Mouse (Mus musculus): ENCODE measurements around the gene Gm49378. TPM values are rescaled to one million over a fixed set of nuclear protein-coding genes. Genes with fewer than 3 reads are reported as not detected.

The Gm49378 gene
- polyA plus RNA-seq (2015; fragmentation: Illumina TruSeq; extraction: RNeasy Lipid Tissue Mini Kit (QIAGEN cat#74804); ENCODE audit: insufficient read depth, low read depth, low replicate concordance): 1.6 TPM

GRCm38 (mm10) chr14:55637795-55638194 lies at the start of gene Gm49378:
Gm49378 (minus strand) TSS chr14:55637895.

GRCm38 (mm10) chr14:55681160-55682117 lies 43.7 kb upstream of the Gm49378 start, which contains the start of gene Tinf2:
Tinf2 (minus strand) TSS chr14:55681820.

GRCm38 (mm10) chr14:55671833-55672740 lies 34.4 kb upstream of the Gm49378 start, which contains the start of the genes Gmpr2 and Nedd8:
Gmpr2 (plus strand) TSS chr14:55671941.
Nedd8 (minus strand) TSS chr14:55672124.

GRCm38 (mm10) chr14:55659960-55660573 lies 22.4 kb upstream of the Gm49378 start, which contains the start of gene Mdp1:
Mdp1 (minus strand) TSS chr14:55660508.

GRCm38 (mm10) chr14:55649884-55650283 lies 12.2 kb upstream of the Gm49378 start, which contains the start of gene Tssk4:
Tssk4 (plus strand) TSS chr14:55650184.

GRCm38 (mm10) chr14:55643060-55643907 lies 5.6 kb upstream of the Gm49378 start, which contains the start of gene Tm9sf1:
Tm9sf1 (minus strand) TSS chr14:55643806.

GRCm38 (mm10) chr14:55635523-55636007 lies 2.1 kb downstream of the Gm49378 start, which contains the start of gene Ipo4:
Ipo4 (minus strand) TSS chr14:55635957.

GRCm38 (mm10) chr14:55617822-55618221 lies 19.9 kb downstream of the Gm49378 start, which contains the start of gene Rec8:
Rec8 (plus strand) TSS chr14:55618037.

GRCm38 (mm10) chr14:55603271-55603632 lies 34.4 kb downstream of the Gm49378 start, which contains the start of gene Irf9:
Irf9 (plus strand) TSS chr14:55603571.

GRCm38 (mm10) chr14:55591331-55591891 lies 46.3 kb downstream of the Gm49378 start, which contains the start of gene Rnf31:
Rnf31 (plus strand) TSS chr14:55591708.

GRCm38 (mm10) chr14:55590748-55591330 lies 46.9 kb downstream of the Gm49378 start, which contains the start of gene Psme2:
Psme2 (minus strand) TSS chr14:55591113.

GRCm38 (mm10) chr14:55584702-55585565 lies 52.8 kb downstream of the Gm49378 start, which contains the start of gene Emc9:
Emc9 (minus strand) TSS chr14:55585302.

Other genes starting within 250 kb of the Gm49378 start
- gene Dhrs4, start 159.1 kb downstream of the Gm49378 start, polyA plus RNA-seq (2015; fragmentation: Illumina TruSeq; extraction: RNeasy Lipid Tissue Mini Kit (QIAGEN cat#74804); ENCODE audit: insufficient read depth, low read depth, low replicate concordance): 17.0 TPM
- gene Carmil3, start 147.2 kb downstream of the Gm49378 start, polyA plus RNA-seq (2015; fragmentation: Illumina TruSeq; extraction: RNeasy Lipid Tissue Mini Kit (QIAGEN cat#74804); ENCODE audit: insufficient read depth, low read depth, low replicate concordance): 11.7 TPM
- gene Cpne6, start 127.5 kb downstream of the Gm49378 start, polyA plus RNA-seq (2015; fragmentation: Illumina TruSeq; extraction: RNeasy Lipid Tissue Mini Kit (QIAGEN cat#74804); ENCODE audit: insufficient read depth, low read depth, low replicate concordance): not detected
- not detected for gene Nrl, start 112.9 kb downstream of the Gm49378 start, polyA plus RNA-seq (2015; fragmentation: Illumina TruSeq; extraction: RNeasy Lipid Tissue Mini Kit (QIAGEN cat#74804); ENCODE audit: insufficient read depth, low read depth, low replicate concordance)
- gene Pck2, start 97.6 kb downstream of the Gm49378 start, polyA plus RNA-seq (2015; fragmentation: Illumina TruSeq; extraction: RNeasy Lipid Tissue Mini Kit (QIAGEN cat#74804); ENCODE audit: insufficient read depth, low read depth, low replicate concordance): 29.0 TPM
- 38.9 TPM for gene Dcaf11, start 77.9 kb downstream of the Gm49378 start, polyA plus RNA-seq (2015; fragmentation: Illumina TruSeq; extraction: RNeasy Lipid Tissue Mini Kit (QIAGEN cat#74804); ENCODE audit: insufficient read depth, low read depth, low replicate concordance)
- gene A730061H03Rik, start 77.5 kb downstream of the Gm49378 start, polyA plus RNA-seq (2015; fragmentation: Illumina TruSeq; extraction: RNeasy Lipid Tissue Mini Kit (QIAGEN cat#74804); ENCODE audit: insufficient read depth, low read depth, low replicate concordance): not detected
- not detected for gene Fitm1, start 62.3 kb downstream of the Gm49378 start, polyA plus RNA-seq (2015; fragmentation: Illumina TruSeq; extraction: RNeasy Lipid Tissue Mini Kit (QIAGEN cat#74804); ENCODE audit: insufficient read depth, low read depth, low replicate concordance)
- gene Psme1, start 59.8 kb downstream of the Gm49378 start, polyA plus RNA-seq (2015; fragmentation: Illumina TruSeq; extraction: RNeasy Lipid Tissue Mini Kit (QIAGEN cat#74804); ENCODE audit: insufficient read depth, low read depth, low replicate concordance): 38.5 TPM
- 11.7 TPM for gene Emc9, start 52.6 kb downstream of the Gm49378 start, polyA plus RNA-seq (2015; fragmentation: Illumina TruSeq; extraction: RNeasy Lipid Tissue Mini Kit (QIAGEN cat#74804); ENCODE audit: insufficient read depth, low read depth, low replicate concordance)
- gene Psme2, start 46.8 kb downstream of the Gm49378 start, polyA plus RNA-seq (2015; fragmentation: Illumina TruSeq; extraction: RNeasy Lipid Tissue Mini Kit (QIAGEN cat#74804); ENCODE audit: insufficient read depth, low read depth, low replicate concordance): 49.1 TPM
- 14.7 TPM for gene Rnf31, start 46.2 kb downstream of the Gm49378 start, polyA plus RNA-seq (2015; fragmentation: Illumina TruSeq; extraction: RNeasy Lipid Tissue Mini Kit (QIAGEN cat#74804); ENCODE audit: insufficient read depth, low read depth, low replicate concordance)
- 11.2 TPM for gene Irf9, start 34.3 kb downstream of the Gm49378 start, polyA plus RNA-seq (2015; fragmentation: Illumina TruSeq; extraction: RNeasy Lipid Tissue Mini Kit (QIAGEN cat#74804); ENCODE audit: insufficient read depth, low read depth, low replicate concordance)
- 9.7 TPM for gene Rec8, start 19.9 kb downstream of the Gm49378 start, polyA plus RNA-seq (2015; fragmentation: Illumina TruSeq; extraction: RNeasy Lipid Tissue Mini Kit (QIAGEN cat#74804); ENCODE audit: insufficient read depth, low read depth, low replicate concordance)
- 49.8 TPM for gene Ipo4, start 1.9 kb downstream of the Gm49378 start, polyA plus RNA-seq (2015; fragmentation: Illumina TruSeq; extraction: RNeasy Lipid Tissue Mini Kit (QIAGEN cat#74804); ENCODE audit: insufficient read depth, low read depth, low replicate concordance)
- gene Tm9sf1, start 5.9 kb upstream of the Gm49378 start, polyA plus RNA-seq (2015; fragmentation: Illumina TruSeq; extraction: RNeasy Lipid Tissue Mini Kit (QIAGEN cat#74804); ENCODE audit: insufficient read depth, low read depth, low replicate concordance): 17.3 TPM
- 0.59 TPM for gene Tssk4, start 12.3 kb upstream of the Gm49378 start, polyA plus RNA-seq (2015; fragmentation: Illumina TruSeq; extraction: RNeasy Lipid Tissue Mini Kit (QIAGEN cat#74804); ENCODE audit: insufficient read depth, low read depth, low replicate concordance)
- gene Mdp1, start 22.6 kb upstream of the Gm49378 start, polyA plus RNA-seq (2015; fragmentation: Illumina TruSeq; extraction: RNeasy Lipid Tissue Mini Kit (QIAGEN cat#74804); ENCODE audit: insufficient read depth, low read depth, low replicate concordance): 8.9 TPM
- 5.6 TPM for gene Gmpr2, start 34.0 kb upstream of the Gm49378 start, polyA plus RNA-seq (2015; fragmentation: Illumina TruSeq; extraction: RNeasy Lipid Tissue Mini Kit (QIAGEN cat#74804); ENCODE audit: insufficient read depth, low read depth, low replicate concordance)
- 60.9 TPM for gene Nedd8, start 34.2 kb upstream of the Gm49378 start, polyA plus RNA-seq (2015; fragmentation: Illumina TruSeq; extraction: RNeasy Lipid Tissue Mini Kit (QIAGEN cat#74804); ENCODE audit: insufficient read depth, low read depth, low replicate concordance)
- 5.5 TPM for gene Tinf2, start 43.9 kb upstream of the Gm49378 start, polyA plus RNA-seq (2015; fragmentation: Illumina TruSeq; extraction: RNeasy Lipid Tissue Mini Kit (QIAGEN cat#74804); ENCODE audit: insufficient read depth, low read depth, low replicate concordance)
- 0.30 TPM for gene Tgm1, start 76.0 kb upstream of the Gm49378 start, polyA plus RNA-seq (2015; fragmentation: Illumina TruSeq; extraction: RNeasy Lipid Tissue Mini Kit (QIAGEN cat#74804); ENCODE audit: insufficient read depth, low read depth, low replicate concordance)
- gene Rabggta, start 84.4 kb upstream of the Gm49378 start, polyA plus RNA-seq (2015; fragmentation: Illumina TruSeq; extraction: RNeasy Lipid Tissue Mini Kit (QIAGEN cat#74804); ENCODE audit: insufficient read depth, low read depth, low replicate concordance): 9.4 TPM
- gene Dhrs1, start 107.8 kb upstream of the Gm49378 start, polyA plus RNA-seq (2015; fragmentation: Illumina TruSeq; extraction: RNeasy Lipid Tissue Mini Kit (QIAGEN cat#74804); ENCODE audit: insufficient read depth, low read depth, low replicate concordance): 28.8 TPM
- 2.8 TPM for gene Nop9, start 107.8 kb upstream of the Gm49378 start, polyA plus RNA-seq (2015; fragmentation: Illumina TruSeq; extraction: RNeasy Lipid Tissue Mini Kit (QIAGEN cat#74804); ENCODE audit: insufficient read depth, low read depth, low replicate concordance)
- gene Cideb, start 120.6 kb upstream of the Gm49378 start, polyA plus RNA-seq (2015; fragmentation: Illumina TruSeq; extraction: RNeasy Lipid Tissue Mini Kit (QIAGEN cat#74804); ENCODE audit: insufficient read depth, low read depth, low replicate concordance): not detected
- not detected for gene Ltb4r2, start 123.5 kb upstream of the Gm49378 start, polyA plus RNA-seq (2015; fragmentation: Illumina TruSeq; extraction: RNeasy Lipid Tissue Mini Kit (QIAGEN cat#74804); ENCODE audit: insufficient read depth, low read depth, low replicate concordance)
- gene Ltb4r1, start 128.1 kb upstream of the Gm49378 start, polyA plus RNA-seq (2015; fragmentation: Illumina TruSeq; extraction: RNeasy Lipid Tissue Mini Kit (QIAGEN cat#74804); ENCODE audit: insufficient read depth, low read depth, low replicate concordance): not detected
- 14.4 TPM for gene Adcy4, start 146.2 kb upstream of the Gm49378 start, polyA plus RNA-seq (2015; fragmentation: Illumina TruSeq; extraction: RNeasy Lipid Tissue Mini Kit (QIAGEN cat#74804); ENCODE audit: insufficient read depth, low read depth, low replicate concordance)
- 2.2 TPM for gene Ripk3, start 151.0 kb upstream of the Gm49378 start, polyA plus RNA-seq (2015; fragmentation: Illumina TruSeq; extraction: RNeasy Lipid Tissue Mini Kit (QIAGEN cat#74804); ENCODE audit: insufficient read depth, low read depth, low replicate concordance)
- 5.5 TPM for gene Nfatc4, start 185.2 kb upstream of the Gm49378 start, polyA plus RNA-seq (2015; fragmentation: Illumina TruSeq; extraction: RNeasy Lipid Tissue Mini Kit (QIAGEN cat#74804); ENCODE audit: insufficient read depth, low read depth, low replicate concordance)
- 2.1 TPM for gene Nynrin, start 216.1 kb upstream of the Gm49378 start, polyA plus RNA-seq (2015; fragmentation: Illumina TruSeq; extraction: RNeasy Lipid Tissue Mini Kit (QIAGEN cat#74804); ENCODE audit: insufficient read depth, low read depth, low replicate concordance)
- gene Cbln3, start 246.5 kb upstream of the Gm49378 start, polyA plus RNA-seq (2015; fragmentation: Illumina TruSeq; extraction: RNeasy Lipid Tissue Mini Kit (QIAGEN cat#74804); ENCODE audit: insufficient read depth, low read depth, low replicate concordance): not detected
- gene Khnyn, start 247.1 kb upstream of the Gm49378 start, polyA plus RNA-seq (2015; fragmentation: Illumina TruSeq; extraction: RNeasy Lipid Tissue Mini Kit (QIAGEN cat#74804); ENCODE audit: insufficient read depth, low read depth, low replicate concordance): 5.2 TPM

All from pancreas, adult 10 weeks (tissue).